Mouse (Mus musculus): ENCODE data around the gene Slx4. TPM values are rescaled to one million over a fixed set of nuclear protein-coding genes. Genes with fewer than 3 reads are reported as not detected.
"Not testable (repeated sequence)": the region's sequence is repeated elsewhere in the genome, so short reads cannot be mapped to it uniquely, and the experiment has no call there.

The Slx4 gene
- polyA plus RNA-seq, 1 experiment from 2014 or later = 18.0 TPM

DNA sequence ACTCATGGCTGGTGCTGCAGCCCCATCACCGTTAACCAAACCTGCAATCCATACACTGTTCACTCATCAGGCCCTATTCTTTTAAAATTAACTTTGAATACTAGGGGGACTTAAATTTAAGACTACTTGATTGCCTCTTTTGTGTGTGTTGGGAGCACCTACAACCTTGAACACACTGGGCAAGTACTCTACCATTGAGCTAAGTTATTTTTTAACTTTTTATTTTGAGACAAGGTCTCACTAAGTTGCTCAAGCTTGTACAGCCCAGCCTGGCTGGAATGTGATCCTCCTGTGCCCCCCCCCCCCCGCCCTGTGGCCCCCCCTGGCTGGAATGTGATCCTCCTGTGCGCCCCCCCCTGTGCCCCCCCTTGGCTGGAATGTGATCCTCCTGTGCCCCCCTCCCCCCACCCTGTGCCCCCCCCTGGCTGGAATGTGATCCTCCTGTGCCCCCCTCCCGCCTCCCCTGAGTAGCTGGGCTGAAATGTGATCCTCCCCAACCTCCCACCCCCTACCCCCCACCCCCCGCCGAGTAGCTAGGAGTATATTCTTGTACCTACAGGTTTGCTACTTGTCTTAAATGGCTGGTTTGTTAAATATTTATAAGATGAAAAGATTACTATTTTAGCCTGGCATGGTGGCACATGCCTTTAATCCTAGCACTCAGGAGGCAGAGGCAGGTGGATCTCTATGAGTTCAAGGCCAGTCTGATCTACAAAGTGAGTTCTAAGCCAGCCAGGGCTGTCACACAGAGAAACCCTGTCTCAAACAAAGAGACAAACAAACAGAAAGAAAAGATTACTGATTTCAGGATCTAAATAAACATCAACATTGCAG lies 28.1 kb upstream of the Slx4 start:
- Histone ChIP-seq H3K4me2 (no peak overlapping the region), H3K4me3 (no peak overlapping the region), H3K9me3 (replicated peaks) (no peaks in the 10 kb centered on the region), H3K9ac (no peak overlapping the region), H3K36me3 (ENCODE audit: poor library complexity, severe bottlenecking) (peaks cover 6% of the 10 kb centered on the region), H3K27me3 (no peaks in the 10 kb centered on the region), H3K4me1 (no peaks in the 10 kb centered on the region), H3K27ac (no peak overlapping the region)
- 74% methylated on average over 5 of the region's 6 CpGs for WGBS
- ATAC-seq = no peak

DNA sequence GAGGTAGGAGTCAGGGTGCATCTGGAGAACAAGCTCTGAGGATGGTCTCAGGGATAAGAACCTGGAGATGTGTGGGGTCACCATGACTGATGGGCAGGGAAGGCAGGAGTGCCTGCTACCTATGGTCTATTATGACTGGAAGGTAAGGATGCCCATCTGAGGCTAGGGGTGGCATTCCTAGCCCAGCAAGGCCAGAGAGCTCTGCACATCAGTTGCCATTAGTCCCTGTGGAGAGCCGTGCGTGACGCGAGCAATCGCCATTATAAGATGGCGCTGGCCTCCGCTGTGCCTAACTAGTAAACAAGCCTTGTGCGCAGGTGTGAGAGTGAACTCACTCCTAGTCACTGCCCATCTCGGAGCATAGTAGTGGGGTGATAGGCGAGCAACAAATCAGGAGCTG lies 26.9 kb upstream of the Slx4 start:
- no peaks in the 10 kb centered on the region for H3K4me1 ChIP-seq
- no peak overlapping the region for H3K4me3 ChIP-seq
- no peak overlapping the region for H3K4me2 ChIP-seq
- H3K36me3 ChIP-seq (ENCODE audit: poor library complexity, severe bottlenecking) = no peaks in the 10 kb centered on the region
- H3K9ac ChIP-seq = no peak overlapping the region
- no peak for ATAC-seq
- no peak overlapping the region for H3K27ac ChIP-seq
- 97% methylated on average over 10 of the region's 10 CpGs for WGBS
- H3K27me3 ChIP-seq = no peaks in the 10 kb centered on the region
- H3K9me3 ChIP-seq (replicated peaks) = no peaks in the 10 kb centered on the region

GRCm38 (mm10) chr16:4029371-4029841 lies 25.8 kb upstream of the Slx4 start:
- ATAC-seq = no peak
- Histone ChIP-seq H3K4me3 (no peak overlapping the region), H3K4me1 (no peaks in the 10 kb centered on the region), H3K27me3 (no peaks in the 10 kb centered on the region), H3K9ac (no peak overlapping the region), H3K27ac (no peak overlapping the region), H3K4me2 (no peak overlapping the region), H3K9me3 (replicated peaks) (no peaks in the 10 kb centered on the region), H3K36me3 (ENCODE audit: poor library complexity, severe bottlenecking) (no peaks in the 10 kb centered on the region)
- 88% methylated on average over 5 of the region's 5 CpGs for WGBS

GRCm38 (mm10) chr16:4027211-4027610 lies 23.6 kb upstream of the Slx4 start:
- H3K27me3 ChIP-seq = no peaks in the 10 kb centered on the region
- WGBS = 80% methylated on average over 3 of the region's 3 CpGs
- no peak overlapping the region for H3K4me2 ChIP-seq
- no peaks in the 10 kb centered on the region for H3K9me3 ChIP-seq (replicated peaks)
- no peaks in the 10 kb centered on the region for H3K36me3 ChIP-seq (ENCODE audit: poor library complexity, severe bottlenecking)
- H3K4me1 ChIP-seq = no peaks in the 10 kb centered on the region
- ATAC-seq = no peak
- no peak overlapping the region for H3K27ac ChIP-seq
- no peak overlapping the region for H3K4me3 ChIP-seq
- no peak overlapping the region for H3K9ac ChIP-seq

DNA sequence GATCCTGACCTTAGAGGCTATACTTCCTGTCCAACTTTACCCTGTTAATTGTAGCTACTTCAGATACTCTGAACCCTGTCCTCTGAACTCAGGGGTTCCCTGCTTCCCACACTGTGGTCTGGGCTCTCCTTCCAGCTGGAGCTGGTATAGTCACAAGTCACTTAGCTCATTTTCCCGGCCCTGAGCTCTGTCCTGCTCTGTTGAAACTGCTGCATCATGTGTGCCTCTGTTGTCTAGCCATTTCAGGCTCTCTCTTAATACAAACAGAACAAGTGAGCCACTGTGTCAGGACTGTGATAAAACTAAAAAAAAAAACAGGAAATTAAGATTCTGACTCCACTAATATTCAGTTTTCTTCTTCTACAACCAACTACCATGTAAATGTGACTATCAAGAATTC lies 23.1 kb upstream of the Slx4 start:
- Histone ChIP-seq H3K36me3 (ENCODE audit: poor library complexity, severe bottlenecking) (no peaks in the 10 kb centered on the region), H3K9me3 (replicated peaks) (no peaks in the 10 kb centered on the region), H3K27ac (no peak overlapping the region), H3K27me3 (no peaks in the 10 kb centered on the region), H3K4me2 (no peak overlapping the region), H3K4me3 (no peak overlapping the region), H3K9ac (no peak overlapping the region), H3K4me1 (no peaks in the 10 kb centered on the region)
- ATAC-seq = no peak
- 74% methylated on average over 1 of the region's 1 CpGs for WGBS

GRCm38 (mm10) chr16:4022719-4023118 lies 19.1 kb upstream of the Slx4 start:
- H3K9ac ChIP-seq = no peak overlapping the region
- no peaks in the 10 kb centered on the region for H3K4me1 ChIP-seq
- no peak for ATAC-seq
- H3K27ac ChIP-seq = no peak overlapping the region
- H3K4me3 ChIP-seq = no peak overlapping the region
- no peaks in the 10 kb centered on the region for H3K36me3 ChIP-seq (ENCODE audit: poor library complexity, severe bottlenecking)
- no peak overlapping the region for H3K4me2 ChIP-seq
- H3K9me3 ChIP-seq (replicated peaks) = no peaks in the 10 kb centered on the region
- 70% methylated on average over 4 of the region's 4 CpGs for WGBS
- no peaks in the 10 kb centered on the region for H3K27me3 ChIP-seq

- WGBS = 92% methylated on average over 1 of the region's 1 CpGs
- Histone ChIP-seq H3K9ac (no peak overlapping the region), H3K27me3 (no peaks in the 10 kb centered on the region), H3K4me3 (no peak overlapping the region), H3K4me1 (no peaks in the 10 kb centered on the region), H3K27ac (no peak overlapping the region), H3K9me3 (replicated peaks) (no peaks in the 10 kb centered on the region), H3K36me3 (ENCODE audit: poor library complexity, severe bottlenecking) (no peaks in the 10 kb centered on the region), H3K4me2 (no peak overlapping the region)
- ATAC-seq = no peak
Observed at GRCm38 (mm10) chr16:4021241-4021640, 17.7 kb upstream of the Slx4 start.

- H3K9ac ChIP-seq; H3K4me3 ChIP-seq; H3K4me1 ChIP-seq; ATAC-seq; H3K27me3 ChIP-seq; H3K4me2 ChIP-seq; H3K9me3 ChIP-seq (replicated peaks); H3K27ac ChIP-seq; H3K36me3 ChIP-seq (ENCODE audit: poor library complexity, severe bottlenecking): not testable (repeated sequence)
- WGBS = 80% methylated on average over 6 of the region's 6 CpGs
Observed at GRCm38 (mm10) chr16:4017466-4017865, 13.9 kb upstream of the Slx4 start.

GRCm38 (mm10) chr16:4016786-4017185 lies 13.2 kb upstream of the Slx4 start:
- not testable (repeated sequence) for H3K4me1 ChIP-seq, ATAC-seq
- 80% methylated on average over 17 of the region's 17 CpGs for WGBS

DNA sequence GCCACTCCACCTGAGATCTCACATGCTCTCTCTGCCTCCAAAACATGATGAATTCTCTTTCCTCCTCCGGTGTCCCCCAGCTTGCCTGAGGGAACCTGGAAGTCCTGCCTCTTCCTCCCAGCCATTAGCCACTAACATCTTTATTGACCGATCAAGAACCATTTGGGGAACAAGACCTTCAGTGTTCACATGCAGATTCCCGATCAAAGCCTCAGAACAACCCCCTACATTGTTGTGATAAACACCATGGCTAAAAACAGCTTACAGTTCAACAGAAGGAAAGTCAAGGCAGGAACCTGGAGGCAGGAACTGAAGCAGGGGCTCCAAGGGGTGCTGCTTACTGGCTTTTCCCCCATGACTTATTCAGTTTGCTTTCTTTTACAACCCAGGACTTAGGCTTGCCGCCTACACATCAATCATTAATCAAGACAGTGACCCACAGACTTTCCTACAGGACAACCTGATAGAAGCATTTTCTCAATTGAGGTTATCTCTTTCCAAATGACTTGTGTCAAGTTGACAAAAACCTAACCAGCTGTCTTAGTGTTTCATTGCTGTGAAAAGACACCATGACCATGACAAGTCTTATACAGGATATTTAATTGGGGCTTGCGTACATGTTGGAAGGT lies 10.6 kb upstream of the Slx4 start:
- Histone ChIP-seq H3K27ac (no peak overlapping the region), H3K9me3 (replicated peaks) (no peaks in the 10 kb centered on the region), H3K36me3 (ENCODE audit: poor library complexity, severe bottlenecking) (no peaks in the 10 kb centered on the region), H3K9ac (no peak overlapping the region), H3K4me1 (no peaks in the 10 kb centered on the region), H3K4me3 (no peak overlapping the region), H3K27me3 (no peaks in the 10 kb centered on the region), H3K4me2 (no peak overlapping the region)
- WGBS = 84% methylated on average over 5 of the region's 5 CpGs
- ATAC-seq = no peak

More at GRCm38 (mm10) chr16:4016786-4017185, 13.2 kb upstream of the Slx4 start:
- H3K4me2 ChIP-seq; H3K27me3 ChIP-seq; H3K4me3 ChIP-seq; H3K36me3 ChIP-seq (ENCODE audit: poor library complexity, severe bottlenecking); H3K9me3 ChIP-seq (replicated peaks); H3K9ac ChIP-seq; H3K27ac ChIP-seq: not testable (repeated sequence)

DNA sequence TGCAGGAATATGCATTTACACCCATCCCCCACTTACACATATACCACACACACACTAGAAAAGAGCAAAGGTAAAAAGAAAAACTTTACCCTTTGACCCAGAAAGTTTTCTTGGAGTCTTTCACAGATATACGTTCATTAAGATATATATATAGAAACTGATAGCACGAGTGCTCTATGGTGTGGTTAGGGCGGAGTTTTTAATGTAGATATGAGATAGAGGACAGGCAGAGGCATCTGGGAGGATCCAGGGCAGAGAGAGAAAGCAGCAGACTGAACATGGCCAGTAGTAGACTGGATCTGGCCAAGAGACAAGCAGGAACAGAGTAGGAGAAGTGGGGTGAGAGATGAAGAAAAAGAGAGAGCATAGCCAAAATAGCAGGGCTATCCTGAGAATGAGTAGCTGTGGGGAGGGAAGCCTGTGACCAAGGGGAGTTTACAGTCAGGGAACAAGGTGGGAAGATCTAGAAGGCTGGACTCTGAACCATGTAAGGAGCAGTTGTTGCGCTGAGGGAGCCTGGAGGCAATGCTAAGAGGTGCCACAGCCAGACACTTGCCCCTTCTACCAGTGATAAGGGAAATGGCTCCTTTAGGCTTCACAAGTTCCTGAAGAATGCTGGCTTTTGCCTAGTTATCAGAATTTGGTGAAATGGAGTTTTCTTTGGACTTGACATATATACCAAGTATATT lies 9.5 kb upstream of the Slx4 start:
- WGBS = 79% methylated on average over 4 of the region's 4 CpGs
- no peak for ATAC-seq
- Histone ChIP-seq H3K9me3 (replicated peaks) (no peaks in the 10 kb centered on the region; the same call in 1 of the 2 replicates), H3K27me3 (no peaks in the 10 kb centered on the region), H3K4me3 (no peak overlapping the region), H3K9ac (no peak overlapping the region), H3K27ac (no peak overlapping the region), H3K4me1 (no peaks in the 10 kb centered on the region), H3K4me2 (no peak overlapping the region), H3K36me3 (ENCODE audit: poor library complexity, severe bottlenecking) (no peaks in the 10 kb centered on the region)

GRCm38 (mm10) chr16:3988410-3988809 lies 15.2 kb downstream of the Slx4 start:
- peaks cover 96% of the 10 kb centered on the region for H3K36me3 ChIP-seq (ENCODE audit: poor library complexity, severe bottlenecking)
- no peak overlapping the region for H3K4me3 ChIP-seq
- H3K4me2 ChIP-seq = no peak overlapping the region
- no peaks in the 10 kb centered on the region for H3K9me3 ChIP-seq (replicated peaks)
- 94% methylated on average over 4 of the region's 4 CpGs for WGBS
- H3K4me1 ChIP-seq = no peaks in the 10 kb centered on the region
- no peaks in the 10 kb centered on the region for H3K27me3 ChIP-seq
- H3K9ac ChIP-seq = no peak overlapping the region
- no peak for ATAC-seq
- no peak overlapping the region for H3K27ac ChIP-seq
